Mouse (Mus musculus) hindbrain, embryonic 13.5 days (tissue): ENCODE measurements around the gene Cct3. TPM values are rescaled to one million over a fixed set of nuclear protein-coding genes. Genes with fewer than 3 reads are reported as not detected.
"Not testable (repeated sequence)": the region's sequence is repeated elsewhere in the genome, so short reads cannot be mapped to it uniquely, and the experiment has no call there.

ENCODE experiments used
- ATAC-seq: fragments of 200-750 bp; cut with Nextera tagmentation; 2 replicates; pipeline ENCODE4 v1.8.0; 2017; ENCODE audit warnings: moderate TSS enrichment; ENCODE audit not compliant: low FRiP score
- H3K27ac ChIP-seq: fragments of 300-500 bp; sonication (generic); 2 replicates; pipeline ENCODE4 v1.5.1; 2015; ENCODE audit warnings: inconsistent platforms, mild to moderate bottlenecking, moderate library complexity
- H3K27me3 ChIP-seq: fragments of 300-500 bp; sonication (generic); 2 replicates; pipeline ENCODE4 v1.6.1; 2015; ENCODE audit warnings: mild to moderate bottlenecking, inconsistent platforms
- H3K36me3 ChIP-seq: fragments of 300-500 bp; sonication (generic); 2 replicates; pipeline ENCODE4 v1.6.1; 2015; ENCODE audit warnings: mild to moderate bottlenecking, inconsistent platforms
- H3K4me1 ChIP-seq: fragments of 300-500 bp; sonication (generic); replicated peaks from 2 replicates; pipeline ENCODE4 v1.6.1; 2015; ENCODE audit warnings: inconsistent platforms
- H3K4me2 ChIP-seq: fragments of 300-500 bp; sonication (generic); 2 replicates; pipeline ENCODE4 v1.6.1; 2015; ENCODE audit warnings: inconsistent platforms, mild to moderate bottlenecking, moderate library complexity
- H3K4me3 ChIP-seq: fragments of 300-500 bp; sonication (generic); 2 replicates; pipeline ENCODE4 v1.5.1; 2015; ENCODE audit warnings: mild to moderate bottlenecking, inconsistent platforms
- H3K9ac ChIP-seq: fragments of 300-500 bp; sonication (generic); 2 replicates; pipeline ENCODE4 v1.6.1; 2015; ENCODE audit warnings: mild to moderate bottlenecking, inconsistent platforms
- H3K9me3 ChIP-seq: fragments of 300-500 bp; sonication (generic); 2 replicates; pipeline ENCODE4 v1.6.1; 2016; ENCODE audit warnings: inconsistent platforms
- WGBS: fragments of 180-500 bp; shearing (Covaris S2); methylation state at CpG from one replicate; pipeline ENCODE4 v1.1.7; 2015; 5-methylcytosine and 5-hydroxymethylcytosine counted together
- polyA plus RNA-seq: library from polyadenylated mRNA; unstranded; fragments of >200 nt; fragmentation: Nextera tagmentation; extraction: Ambion mirVana; gene quantifications from 2 replicates; pipeline ENCODE4 v1.2.1, GENCODE M21; 2015

Gene Cct3
- polyA plus RNA-seq, 1 experiment from 2014 or later, result 495 TPM

- Histone ChIP-seq H3K9me3 (no peaks in the 10 kb centered on the region), H3K4me1 (no peaks in the 10 kb centered on the region), H3K36me3 (no peaks in the 10 kb centered on the region), H3K27me3 (no peaks in the 10 kb centered on the region), H3K4me3 (no peak overlapping the region), H3K27ac (no peak overlapping the region), H3K4me2 (no peak overlapping the region), H3K9ac (no peak overlapping the region)
- ATAC-seq, result no peak
- WGBS, result 92% methylated on average over 2 of the region's 2 CpGs
Measured at GRCm38 (mm10) chr3:88276121-88276520, 20.8 kb upstream of the Cct3 start.

- H3K36me3 ChIP-seq, result no peaks in the 10 kb centered on the region
- no peak overlapping the region for H3K27ac ChIP-seq
- H3K4me1 ChIP-seq, result no peaks in the 10 kb centered on the region
- no peaks in the 10 kb centered on the region for H3K9me3 ChIP-seq
- no peak overlapping the region for H3K4me2 ChIP-seq
- no peak overlapping the region for H3K9ac ChIP-seq
- no peak for ATAC-seq
- H3K27me3 ChIP-seq, result no peaks in the 10 kb centered on the region
- WGBS, result 44% methylated on average over 7 of the region's 7 CpGs
- no peak overlapping the region for H3K4me3 ChIP-seq
Measured at GRCm38 (mm10) chr3:88276529-88277143, 20.3 kb upstream of the Cct3 start.

- H3K4me2 ChIP-seq, result no peak overlapping the region
- H3K9me3 ChIP-seq, result no peaks in the 10 kb centered on the region
- 91% methylated on average over 2 of the region's 2 CpGs for WGBS
- no peak overlapping the region for H3K4me3 ChIP-seq
- H3K27me3 ChIP-seq, result no peaks in the 10 kb centered on the region
- no peaks in the 10 kb centered on the region for H3K4me1 ChIP-seq
- H3K9ac ChIP-seq, result no peak overlapping the region
- no peaks in the 10 kb centered on the region for H3K36me3 ChIP-seq
- no peak overlapping the region for H3K27ac ChIP-seq
- ATAC-seq, result no peak
Measured at GRCm38 (mm10) chr3:88280035-88280434, 16.9 kb upstream of the Cct3 start.

- H3K4me3 ChIP-seq, H3K27ac ChIP-seq, H3K4me1 ChIP-seq, H3K9me3 ChIP-seq, H3K4me2 ChIP-seq, H3K27me3 ChIP-seq, H3K36me3 ChIP-seq, ATAC-seq, H3K9ac ChIP-seq: not testable (repeated sequence)
- 68% methylated on average over 11 of the region's 11 CpGs for WGBS
Measured at GRCm38 (mm10) chr3:88281141-88281916, 15.6 kb upstream of the Cct3 start.

- not testable (repeated sequence) for H3K36me3 ChIP-seq, H3K4me2 ChIP-seq, H3K27ac ChIP-seq, H3K9me3 ChIP-seq, H3K9ac ChIP-seq, H3K4me3 ChIP-seq, H3K4me1 ChIP-seq, H3K27me3 ChIP-seq, ATAC-seq
- 96% methylated on average over 14 of the region's 14 CpGs for WGBS
Measured at GRCm38 (mm10) chr3:88284815-88285564, 11.9 kb upstream of the Cct3 start.

GRCm38 (mm10) chr3:88285565-88285895 is 11.4 kb upstream of the Cct3 start:
- H3K36me3 ChIP-seq, H3K9ac ChIP-seq, H3K4me3 ChIP-seq, H3K27ac ChIP-seq, H3K4me1 ChIP-seq, H3K9me3 ChIP-seq, ATAC-seq, H3K4me2 ChIP-seq, H3K27me3 ChIP-seq: not testable (repeated sequence)
- WGBS, result no CpG with 5 or more reads among the region's 2 CpGs

- Histone ChIP-seq H3K27ac (no peak within 1 kb of the TSS), H3K4me3 (no peak within 1 kb of the TSS), H3K36me3 (no peaks in the 10 kb centered on the region), H3K9me3 (no peaks in the 10 kb centered on the region), H3K27me3 (no peaks in the 10 kb centered on the region), H3K9ac (no peak within 1 kb of the TSS), H3K4me2 (no peak within 1 kb of the TSS), H3K4me1 (no peaks in the 10 kb centered on the region)
- ATAC-seq, result no peak
- WGBS, result 98% methylated on average over 4 of the region's 4 CpGs
Measured at GRCm38 (mm10) chr3:88287110-88287509, 9.8 kb upstream of the Cct3 start, which contains the start of gene Gm38392. Gm38392 (minus strand) TSS chr3:88287210.

GRCm38 (mm10) chr3:88288133-88288713 is 8.7 kb upstream of the Cct3 start:
- not testable (repeated sequence) for H3K9me3 ChIP-seq, H3K27ac ChIP-seq, H3K9ac ChIP-seq, ATAC-seq, H3K4me2 ChIP-seq, H3K4me3 ChIP-seq, H3K36me3 ChIP-seq, H3K27me3 ChIP-seq, H3K4me1 ChIP-seq
- WGBS, result 73% methylated on average over 10 of the region's 10 CpGs

- WGBS, result 45% methylated on average over 4 of the region's 4 CpGs
- H3K9ac ChIP-seq, result no peak overlapping the region
- no peaks in the 10 kb centered on the region for H3K36me3 ChIP-seq
- no peak overlapping the region for H3K27ac ChIP-seq
- ATAC-seq, result no peak
- H3K27me3 ChIP-seq, result no peaks in the 10 kb centered on the region
- no peaks in the 10 kb centered on the region for H3K9me3 ChIP-seq
- peaks cover 5% of the 10 kb centered on the region for H3K4me1 ChIP-seq
- no peak overlapping the region for H3K4me3 ChIP-seq
- no peak overlapping the region for H3K4me2 ChIP-seq
Measured at GRCm38 (mm10) chr3:88291970-88292369, 4.9 kb upstream of the Cct3 start.

- peaks cover 24% of the 10 kb centered on the region for H3K4me1 ChIP-seq
Measured at GRCm38 (mm10) chr3:88295272-88295671, 1.6 kb upstream of the Cct3 start.

GRCm38 (mm10) chr3:88296110-88296560 is 781 bp upstream of the Cct3 start:
- H3K27ac ChIP-seq, result peak overlapping the region; percentile 88
- H3K9ac ChIP-seq, result peak overlapping the region; percentile 69
- H3K36me3 ChIP-seq, result peaks cover 20% of the 10 kb centered on the region
- 1% methylated on average over 12 of the region's 12 CpGs for WGBS
- peak overlapping the region; percentile 83 for H3K4me3 ChIP-seq
- H3K27me3 ChIP-seq, result no peaks in the 10 kb centered on the region
- no peaks in the 10 kb centered on the region for H3K9me3 ChIP-seq
- peaks cover 24% of the 10 kb centered on the region for H3K4me1 ChIP-seq
- peak overlapping the region; percentile 85 for H3K4me2 ChIP-seq
- ATAC-seq, result peak; percentile 30

More at GRCm38 (mm10) chr3:88295272-88295671, 1.6 kb upstream of the Cct3 start:
- WGBS, result 64% methylated on average over 1 of the region's 1 CpGs
- peaks cover 11% of the 10 kb centered on the region for H3K36me3 ChIP-seq
- H3K4me2 ChIP-seq, result peak overlapping the region; percentile 85; the same call in 1 of the 2 replicates
- H3K9me3 ChIP-seq, H3K27me3 ChIP-seq, ATAC-seq, H3K27ac ChIP-seq: not testable (repeated sequence)
- H3K9ac ChIP-seq, result peak overlapping the region; percentile 69
- 0 out of 2 replicates have a peak overlapping the region, but pooled peaks have one; percentile 83 for H3K4me3 ChIP-seq

GRCm38 (mm10) chr3:88297321-88297851 is 470 bp downstream of the Cct3 start:
- H3K36me3 ChIP-seq, result peaks cover 32% of the 10 kb centered on the region
- no peaks in the 10 kb centered on the region for H3K9me3 ChIP-seq
- peak overlapping the region; percentile 95 for H3K27ac ChIP-seq
- no peaks in the 10 kb centered on the region for H3K27me3 ChIP-seq
- H3K9ac ChIP-seq, result peak overlapping the region; percentile 90
- peak; percentile 18 for ATAC-seq
- H3K4me3 ChIP-seq, result peak overlapping the region; percentile 83
- H3K4me1 ChIP-seq, result peaks cover 24% of the 10 kb centered on the region
- under 1% methylated on average over 30 of the region's 30 CpGs for WGBS
- H3K4me2 ChIP-seq, result peak overlapping the region; percentile 85
